Mouse (Mus musculus) brain, embryonic 14.5 days (tissue): ENCODE measurements around the gene Wdr6. TPM values are rescaled to one million over a fixed set of nuclear protein-coding genes. Genes with fewer than 3 reads are reported as not detected.

Source experiments
- DNase-seq: peaks from one replicate; pipeline ENCODE4 v3.0.0-alpha.2; 2011; ENCODE audit warnings: low read depth
- CTCF ChIP-seq: fragments of 200-500 bp; IDR thresholded peaks from 2 replicates; pipeline ENCODE4 v1.5.1; 2012; ENCODE audit warnings: inconsistent platforms, mild to moderate bottlenecking, moderate library complexity, borderline replicate concordance; ENCODE audit not compliant: insufficient read depth, insufficient read length; ENCODE audit errors: extremely low read depth
- POLR2A ChIP-seq: fragments of 200-500 bp; IDR thresholded peaks from 2 replicates; pipeline ENCODE4 v1.6.1; 2012; ENCODE audit warnings: mild to moderate bottlenecking, inconsistent platforms, borderline replicate concordance; ENCODE audit not compliant: poor library complexity, insufficient read depth, insufficient read length, severe bottlenecking; ENCODE audit errors: extremely low read depth
- polyA plus RNA-seq: library from polyadenylated mRNA; depleted of rRNA; stranded (reverse); fragments of >200 nt; gene quantifications from 2 replicates; pipeline ENCODE4 v1.2.3, GENCODE M21; 2012

The Wdr6 gene
- polyA plus RNA-seq, 1 experiment = 375 TPM

DNA sequence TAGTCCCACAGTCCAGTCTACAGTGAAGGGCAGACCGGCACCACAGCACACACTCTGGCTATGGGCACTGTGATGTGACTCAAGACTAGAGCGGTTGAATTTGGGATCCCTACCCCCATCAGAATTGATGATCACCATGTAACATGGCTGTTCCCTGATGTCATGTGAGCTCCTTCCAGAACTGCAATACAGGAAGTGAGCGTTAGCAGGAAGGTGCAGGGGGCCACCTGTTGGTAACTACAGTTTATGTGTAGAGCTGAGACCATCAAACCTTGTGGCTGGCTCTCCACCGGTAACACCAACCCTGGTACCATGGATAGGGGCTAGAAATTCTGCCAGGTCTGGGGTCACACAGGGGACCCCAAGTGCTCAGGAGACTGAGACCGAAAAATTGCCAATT, 10.7 kb upstream of the Wdr6 start:
- TF ChIP-seq CTCF (peak; percentile 16; the same call in 1 of the 2 replicates), POLR2A (no peak)
- DNase-seq = peak; percentile 61

- TF ChIP-seq CTCF (no peak), POLR2A (no peak)
- DNase-seq = peak; percentile 99
Observed at GRCm38 (mm10) chr9:108587571-108588180, 9.1 kb upstream of the Wdr6 start.

GRCm38 (mm10) chr9:108579344-108579690, 778 bp upstream of the Wdr6 start:
- DNase-seq = no peak
- no peak for TF ChIP-seq CTCF

DNA sequence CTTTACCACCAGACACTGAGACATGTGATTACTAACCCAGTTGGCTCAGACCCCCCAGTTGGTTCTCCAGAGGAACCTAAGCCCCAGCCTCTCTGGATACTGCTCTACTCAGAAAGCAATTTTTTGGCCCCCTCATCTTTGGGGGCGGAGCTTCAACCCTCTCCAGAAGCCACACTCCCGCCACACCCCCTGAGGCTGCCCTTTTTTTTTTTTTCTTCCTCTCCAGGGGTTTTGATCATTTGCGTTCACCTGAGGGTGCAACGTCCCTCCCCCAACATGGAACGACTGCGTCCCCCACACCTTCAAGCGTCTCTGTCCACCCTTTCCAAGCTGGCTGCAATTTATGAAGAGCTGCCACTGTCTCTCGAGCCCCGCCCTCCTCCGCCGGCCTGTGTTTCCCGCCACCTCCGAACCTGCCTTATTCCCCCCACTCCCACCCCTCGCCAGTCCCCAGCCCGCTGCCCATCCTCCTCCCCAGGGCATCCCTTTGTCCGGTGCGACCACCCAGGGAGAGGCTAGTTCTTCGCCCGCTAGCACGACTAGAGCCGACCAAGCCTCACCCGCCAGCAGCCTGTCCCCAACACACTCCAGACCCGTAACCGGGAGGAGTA, 500 bp downstream of the Wdr6 start:
- DNase-seq = peak; percentile 66
- no peak for TF ChIP-seq CTCF
- no peak for TF ChIP-seq POLR2A

GRCm38 (mm10) chr9:108577025-108577424, 1.5 kb downstream of the Wdr6 start:
- no peak for DNase-seq
- no peak for TF ChIP-seq POLR2A
- TF ChIP-seq CTCF = no peak

DNA sequence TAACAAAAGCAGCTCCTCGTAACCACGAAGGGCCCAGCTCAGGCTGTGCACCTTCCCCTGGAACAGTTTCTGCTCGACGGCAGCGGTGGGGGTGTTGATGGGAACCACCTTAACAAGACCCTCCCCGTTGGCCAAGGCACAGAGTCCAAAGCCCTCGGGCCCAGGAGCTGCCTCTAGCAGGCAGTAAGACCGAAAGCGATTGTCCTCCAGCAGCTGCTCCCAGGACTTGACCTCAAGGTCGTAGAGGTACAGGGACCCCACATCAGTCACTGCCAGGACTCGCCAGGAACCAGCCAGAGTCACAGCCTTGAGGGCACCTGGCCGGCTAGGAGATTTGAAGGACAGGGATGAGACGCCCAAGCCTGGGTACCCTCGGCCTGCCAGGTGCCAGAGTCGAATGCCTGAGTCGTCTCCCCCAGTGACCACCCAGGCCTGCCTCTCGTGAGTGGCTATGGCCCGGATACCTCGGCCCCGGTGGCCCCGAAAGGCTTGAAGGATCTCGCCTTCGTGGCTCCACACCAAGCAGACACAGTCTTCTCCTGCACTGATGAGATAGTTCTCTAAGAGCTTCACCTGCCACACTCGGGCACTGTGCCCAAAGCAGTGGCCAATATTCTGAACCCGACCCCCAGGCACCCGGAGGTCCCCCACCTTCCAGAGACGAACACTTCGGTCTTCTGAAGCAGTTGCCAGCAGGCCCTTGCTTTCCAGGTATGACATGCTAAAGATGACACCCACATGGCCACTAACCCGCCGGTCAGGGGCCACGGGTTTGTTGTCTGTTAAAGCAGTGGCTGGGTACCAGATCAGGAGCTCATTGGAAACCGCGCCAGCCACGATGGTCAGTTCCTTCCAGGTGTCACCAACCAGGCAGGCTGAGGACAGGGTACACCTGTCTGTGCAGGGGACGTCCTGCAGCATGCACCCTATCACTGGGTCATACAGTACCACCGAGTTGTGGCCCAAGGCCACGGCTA, 2.9 kb downstream of the Wdr6 start:
- TF ChIP-seq CTCF = no peak
- TF ChIP-seq POLR2A = no peak
- DNase-seq = no peak

GRCm38 (mm10) chr9:108574921-108575320, 3.6 kb downstream of the Wdr6 start:
- TF ChIP-seq CTCF = no peak
- TF ChIP-seq POLR2A = no peak
- DNase-seq = no peak

GRCm38 (mm10) chr9:108573774-108574690, 4.5 kb downstream of the Wdr6 start:
- TF ChIP-seq CTCF = peak; percentile 65
- TF ChIP-seq POLR2A = no peak

DNA sequence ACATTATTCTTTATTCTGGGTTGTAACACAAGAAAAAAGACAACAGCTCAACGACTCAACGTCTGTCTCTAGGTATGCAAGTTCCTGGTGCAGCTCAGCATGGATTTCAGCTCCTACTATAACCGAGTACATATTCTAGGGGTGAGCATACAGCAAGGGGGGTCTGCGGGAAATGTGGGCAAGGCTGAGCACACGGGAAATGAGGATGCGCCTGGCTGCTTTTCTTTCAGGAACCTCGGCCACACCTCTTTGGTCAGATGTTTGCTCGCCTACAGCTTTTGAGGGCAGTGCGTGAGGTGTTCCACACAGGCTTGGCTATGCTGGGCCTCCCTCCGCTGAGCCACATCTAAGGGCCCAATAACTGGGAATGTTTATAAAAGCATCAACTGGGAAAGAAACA, 6.2 kb downstream of the Wdr6 start:
- no peak for TF ChIP-seq CTCF
- no peak for TF ChIP-seq POLR2A
- DNase-seq = no peak

More at GRCm38 (mm10) chr9:108573774-108574690, 4.5 kb downstream of the Wdr6 start:
- DNase-seq = peak; percentile 72

GRCm38 (mm10) chr9:108571401-108571973, 7.1 kb downstream of the Wdr6 start:
- DNase-seq = no peak
- no peak for TF ChIP-seq POLR2A
- TF ChIP-seq CTCF = no peak

DNA sequence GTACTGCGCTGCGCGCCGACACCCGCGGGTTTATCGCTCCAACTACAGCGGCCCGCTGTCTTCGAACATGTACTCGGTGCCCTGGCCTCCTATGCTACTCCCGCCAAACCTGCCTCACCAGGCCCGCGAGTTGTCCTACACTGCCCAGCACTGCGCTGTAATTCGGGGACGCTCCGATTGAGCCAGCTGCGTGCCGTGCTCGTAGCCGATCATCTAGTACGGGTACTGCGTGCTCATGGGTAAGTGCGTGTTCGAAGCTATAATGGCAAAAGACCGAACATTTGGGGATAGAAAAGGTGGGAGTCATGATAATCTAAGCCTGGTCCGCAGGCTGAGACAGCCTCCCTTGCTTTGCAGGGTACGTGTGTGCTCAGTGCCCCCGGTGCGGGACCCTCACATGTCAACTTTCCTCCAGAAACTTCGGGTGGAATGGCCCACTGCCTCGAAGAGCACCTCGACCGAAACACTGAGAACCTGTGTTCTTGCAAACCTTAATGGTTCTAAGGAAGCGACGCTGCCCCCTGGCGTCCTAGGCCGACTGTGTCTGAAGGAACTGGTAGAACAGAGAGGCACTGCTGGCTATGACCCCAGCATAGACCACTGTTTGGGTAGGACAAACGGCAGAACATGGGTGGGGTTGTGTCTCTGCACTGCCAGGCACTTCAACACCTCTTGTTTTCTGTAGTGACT, 8.2 kb downstream of the Wdr6 start:
- DNase-seq = peak; percentile 84
- peak; percentile 73 for TF ChIP-seq CTCF
- TF ChIP-seq POLR2A = no peak
